ENCODE assay signal across 10 mouse cellular contexts in genomic region chr9:97056541-97057338, GRCm38 (mm10). TPM values are rescaled to one million over a fixed set of nuclear protein-coding genes. Genes with fewer than 3 reads are reported as not detected.
DNase-seq lines count a peak whose midpoint lies in the region; ATAC-seq and TF ChIP-seq lines count a peak whose summit lies in the region.
"Had no signal": no experiment of that assay in that cellular context is flagged by ENCODE, and none has a peak within 500 bp of the region (broad histone marks: within the 10 kb centered on the region; RNA-seq: fewer than 3 reads in every experiment).

No protein-coding gene starts in this region.

- no peak overlapping the region for H3K27ac ChIP-seq in heart, adult 2 months
- H3K27ac ChIP-seq in heart, embryonic 15.5 days = no peak overlapping the region
- peak overlapping the region; percentile 71 for H3K27ac ChIP-seq in midbrain, embryonic 12.5 days (replicated peaks)

- no peaks in the 10 kb centered on the region for H3K79me2 ChIP-seq in heart, adult 2 months (replicated peaks; ENCODE audit: control insufficient read depth, insufficient read depth, low read length)

- H3K4me1 ChIP-seq in heart, adult 2 months (ENCODE audit: control insufficient read depth, insufficient read depth, low read length) = no peaks in the 10 kb centered on the region
- H3K4me1 ChIP-seq in heart, embryonic 15.5 days (replicated peaks) = peaks cover 13% of the 10 kb centered on the region
- peaks cover 14% of the 10 kb centered on the region for H3K4me1 ChIP-seq in midbrain, embryonic 12.5 days

- TF ChIP-seq POLR2A in heart, adult 2 months (IDR thresholded peaks at IDR 0.05; ENCODE audit: insufficient read depth, low read depth, low read length) = no peak

- no peak for DNase-seq in heart, adult 2 months
- no peak for DNase-seq in heart, postnatal 25 days (ENCODE audit: low spot score)
- peak; percentile 75 for DNase-seq in R1 (ENCODE audit: low read depth, low spot score)
- no peak for DNase-seq in urinary bladder, postnatal 36 days (ENCODE audit: low spot score in 2 of 2)
- no peak for DNase-seq in frontal cortex, postnatal 25 days (ENCODE audit: low spot score in 2 of 2)
- DNase-seq: right cerebral cortex, postnatal 14 days had no signal

- peak overlapping the region; percentile 63 for H3K4me2 ChIP-seq in heart, embryonic 15.5 days
- peak overlapping the region; percentile 17; the same call in 1 of the 2 replicates for H3K4me2 ChIP-seq in midbrain, embryonic 12.5 days (replicated peaks)

- no peak overlapping the region for H3K9ac ChIP-seq in heart, adult 2 months (ENCODE audit: low read depth, low read length)
- peak overlapping the region; percentile 46 for H3K9ac ChIP-seq in heart, embryonic 15.5 days
- H3K9ac ChIP-seq in midbrain, embryonic 12.5 days (replicated peaks) = no peak overlapping the region

- no peak for TF ChIP-seq CTCF in heart, adult 2 months (IDR thresholded peaks at IDR 0.05)

- intact Hi-C loops in heart, adult 2 months (cut with DNase I) = no loop called here
- intact Hi-C loops in heart, postnatal 25 days (cut with DNase I) = no loop called here

- H3K9me3 ChIP-seq in heart, embryonic 15.5 days (replicated peaks) = no peaks in the 10 kb centered on the region
- no peaks in the 10 kb centered on the region for H3K9me3 ChIP-seq in midbrain, embryonic 12.5 days
- H3K9me3 ChIP-seq: G1E had no signal

- no peaks in the 10 kb centered on the region for H3K36me3 ChIP-seq in heart, adult 2 months (ENCODE audit: control insufficient read depth, insufficient read depth, low read length)
- H3K36me3 ChIP-seq in heart, embryonic 15.5 days = no peaks in the 10 kb centered on the region
- H3K36me3 ChIP-seq in midbrain, embryonic 12.5 days = no peaks in the 10 kb centered on the region

- no peak for ATAC-seq in heart, embryonic 15.5 days (replicated peaks; ENCODE audit: insufficient number of reproducible peaks, insufficient read depth, low FRiP score, low read depth)
- ATAC-seq in midbrain, embryonic 12.5 days (ENCODE audit: low FRiP score, low read depth) = peak; percentile 45; the same call in 1 of the 2 replicates
- no peak for ATAC-seq in megakaryocyte-erythroid progenitor cell, adult 5-6 weeks (replicated peaks; ENCODE audit: low FRiP score, low TSS enrichment, poor library complexity, severe bottlenecking)

- no peaks in the 10 kb centered on the region for H3K27me3 ChIP-seq in heart, adult 2 months (ENCODE audit: control insufficient read depth, insufficient read depth, low read length)
- no peaks in the 10 kb centered on the region for H3K27me3 ChIP-seq in heart, embryonic 15.5 days
- H3K27me3 ChIP-seq in midbrain, embryonic 12.5 days = no peaks in the 10 kb centered on the region

- H3K4me3 ChIP-seq in heart, adult 2 months = 0 out of 2 replicates have a peak overlapping the region, but pooled peaks have one; percentile 5
- peak overlapping the region; percentile 37 for H3K4me3 ChIP-seq in heart, embryonic 15.5 days
- no peak overlapping the region for H3K4me3 ChIP-seq in midbrain, embryonic 12.5 days

- 33% methylated on average over 18 of the region's 18 CpGs for WGBS in heart, adult 2 months
- 23% methylated on average over 18 of the region's 18 CpGs for WGBS in heart, embryonic 15.5 days
- 60% methylated on average over 18 of the region's 18 CpGs for WGBS in midbrain, embryonic 12.5 days

- no peak for TF ChIP-seq EP300 in heart, adult 2 months (IDR thresholded peaks at IDR 0.05; ENCODE audit: insufficient read depth, low read depth, low read length)

RNA-seq across cellular contexts. Expression of gene Spsb4, which starts 38.1 kb away (rescaled TPM):
- 1 to 10 TPM; 4.2 to 9.1 TPM for total RNA-seq in heart, adult 2 months (2021)
- polyA plus RNA-seq in heart, adult 2 months (2012; rRNA removed) = 7.2 and 7.6 TPM in 2 replicates
- total RNA-seq in heart, postnatal 25 days (2021) = 10 to 100 TPM in 1 of 2 experiments, 1 to 10 TPM in 1; 5.6 to 10.5 TPM
- 48.1 and 49.3 TPM in 2 replicates for polyA plus RNA-seq in heart, embryonic 15.5 days (2015; fragmentation: Nextera tagmentation; extraction: Ambion mirVana)
- polyA plus RNA-seq in midbrain, embryonic 12.5 days (2016; fragmentation: Nextera tagmentation; extraction: Ambion mirVana) = 122 and 126 TPM in 2 replicates
- not detected in 2 replicates for total RNA-seq in megakaryocyte-erythroid progenitor cell, adult 5-6 weeks (2014; fragmentation: Nextera tagmentation)
- not detected in 2 replicates for total RNA-seq in megakaryocyte-erythroid progenitor cell, adult 5-6 weeks (2017)
- total RNA-seq: G1E had no signal
- polyA plus RNA-seq: G1E had no signal

RNA-seq across cellular contexts. Expression of gene Slc25a36, which starts 54.2 kb away (rescaled TPM):
- total RNA-seq in heart, adult 2 months (2021) = 10 to 100 TPM; 34.7 to 35.1 TPM
- 14.1 and 30.9 TPM in 2 replicates for polyA plus RNA-seq in heart, adult 2 months (2012; rRNA removed)
- 10 to 100 TPM; 38.8 to 42.5 TPM for total RNA-seq in heart, postnatal 25 days (2021)
- 45.8 and 48.3 TPM in 2 replicates for polyA plus RNA-seq in heart, embryonic 15.5 days (2015; fragmentation: Nextera tagmentation; extraction: Ambion mirVana)
- 91.7 and 91.8 TPM in 2 replicates for polyA plus RNA-seq in midbrain, embryonic 12.5 days (2016; fragmentation: Nextera tagmentation; extraction: Ambion mirVana)
- total RNA-seq in megakaryocyte-erythroid progenitor cell, adult 5-6 weeks (2014; fragmentation: Nextera tagmentation) = 54.4 and 82.6 TPM in 2 replicates
- 55.7 and 73.3 TPM in 2 replicates for total RNA-seq in megakaryocyte-erythroid progenitor cell, adult 5-6 weeks (2017)

Comparison
In these comparisons a context has a peak if more than half of its experiments do, and no peak if none do; other contexts are left out.
1. RNA of gene Spsb4, which starts 38.1 kb away (total RNA-seq): 5.6 to 10.5 TPM in heart, postnatal 25 days and 4.2 to 9.1 TPM in heart, adult 2 months; not detected in megakaryocyte-erythroid progenitor cell, adult 5-6 weeks; every median in the first group is over 4 times any median in the second.